Mouse (Mus musculus) hematopoietic stem cell, adult 5-6 weeks (primary cell): Measurements from ENCODE around the gene 2700097O09Rik. TPM values are rescaled to one million over a fixed set of nuclear protein-coding genes. Genes with fewer than 3 reads are reported as not detected.
"Not testable (repeated sequence)": the region's sequence is repeated elsewhere in the genome, so short reads cannot be mapped to it uniquely, and the experiment has no call there.

Experiments used
- ATAC-seq, 2 experiments: fragments of 125-278 bp in 1 of 2; replicated peaks in 1 of 2; 2 replicates each; pipeline ENCODE4 v1.8.0; 2016 to 2017; ENCODE audit warnings: inconsistent platforms in 2 of 2, mild to moderate bottlenecking in 2 of 2, moderate number of reproducible peaks in 2 of 2, low read depth in 1 of 2, moderate TSS enrichment in 1 of 2; ENCODE audit not compliant: low FRiP score in 2 of 2, poor library complexity in 2 of 2, severe bottlenecking in 2 of 2, insufficient read depth in 1 of 2, low TSS enrichment in 1 of 2
- total RNA-seq: library from RNA; stranded (forward); fragments of 172-1452, 232-1000 nt; gene quantifications from 2 replicates; pipeline ENCODE4 v1.2.3, GENCODE M21; 2017

Gene 2700097O09Rik
- total RNA-seq: 7.3 and 9.9 TPM in 2 replicates

DNA sequence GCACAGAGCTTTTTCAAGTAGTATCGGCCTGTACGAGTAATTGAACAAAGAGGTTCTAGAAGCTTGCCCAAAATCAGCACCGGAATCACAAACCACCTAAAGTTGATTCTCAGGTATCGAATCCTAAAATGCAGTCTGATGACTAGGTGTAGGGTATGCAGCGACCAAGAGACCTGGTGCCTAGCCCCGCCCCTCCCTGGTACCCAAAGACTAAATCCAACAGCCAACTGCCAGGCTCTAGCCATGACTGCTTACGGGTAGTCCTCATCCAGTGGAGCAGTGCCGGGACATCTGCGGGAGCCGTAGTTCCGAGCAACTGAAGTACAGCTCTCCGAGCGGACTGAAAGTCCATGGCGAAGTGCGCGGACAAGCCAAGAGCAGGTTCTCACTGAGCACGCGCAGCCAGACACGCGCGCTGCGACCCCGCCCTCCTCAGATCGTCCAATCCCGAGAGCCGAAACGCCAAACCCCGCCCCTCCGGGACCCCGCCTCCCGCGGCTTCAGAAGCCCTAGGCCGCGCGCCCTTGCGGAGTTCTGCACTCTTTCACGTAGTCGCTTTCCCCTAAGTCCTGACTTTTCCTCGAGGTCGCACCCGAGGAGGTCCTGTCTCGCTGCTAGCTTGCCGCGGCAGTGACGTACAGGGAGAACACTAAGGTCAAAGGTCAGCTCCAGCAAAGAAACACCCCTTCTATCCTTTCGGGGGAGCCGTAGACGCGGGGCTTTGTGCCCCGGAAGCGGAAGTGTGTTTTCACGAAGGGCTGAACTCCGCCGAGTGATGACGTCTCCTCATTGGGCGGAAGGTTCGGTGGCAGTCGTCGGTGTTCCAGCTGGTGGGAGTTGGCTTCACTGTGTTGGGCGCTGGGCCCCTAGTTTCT, at the start of gene 2700097O09Rik, which contains the start of gene Srp54a:
Gene 2700097O09Rik (minus strand): TSS at position 385 of the 875 bp plus-strand sequence.
Gene Srp54a (plus strand): TSS at position 537 of the 875 bp plus-strand sequence.
- ATAC-seq: peak; percentile 96

DNA sequence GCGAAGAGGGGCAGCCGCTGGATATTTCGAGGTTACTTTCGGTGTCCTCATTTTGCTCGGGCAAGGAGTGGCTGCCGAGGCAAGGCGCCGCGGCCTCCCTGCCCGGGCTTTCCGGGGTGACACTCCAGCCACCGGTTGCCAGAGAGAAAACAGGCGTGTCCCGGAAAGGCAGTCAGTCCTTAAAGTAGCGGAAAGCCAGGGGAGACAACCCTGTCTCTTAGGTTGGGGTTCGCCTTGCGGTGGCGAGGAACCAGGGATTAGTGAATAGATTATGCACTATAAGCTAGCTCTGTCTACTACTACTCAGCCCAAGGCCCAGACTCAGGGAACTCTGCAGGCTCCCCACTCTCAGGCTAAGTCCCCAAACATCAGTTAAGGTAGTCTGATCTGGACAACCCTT, 44.8 kb upstream of the 2700097O09Rik start:
- ATAC-seq: peak in 1 of 2 experiments; percentile 54; a peak in 3 of 4 replicates

DNA sequence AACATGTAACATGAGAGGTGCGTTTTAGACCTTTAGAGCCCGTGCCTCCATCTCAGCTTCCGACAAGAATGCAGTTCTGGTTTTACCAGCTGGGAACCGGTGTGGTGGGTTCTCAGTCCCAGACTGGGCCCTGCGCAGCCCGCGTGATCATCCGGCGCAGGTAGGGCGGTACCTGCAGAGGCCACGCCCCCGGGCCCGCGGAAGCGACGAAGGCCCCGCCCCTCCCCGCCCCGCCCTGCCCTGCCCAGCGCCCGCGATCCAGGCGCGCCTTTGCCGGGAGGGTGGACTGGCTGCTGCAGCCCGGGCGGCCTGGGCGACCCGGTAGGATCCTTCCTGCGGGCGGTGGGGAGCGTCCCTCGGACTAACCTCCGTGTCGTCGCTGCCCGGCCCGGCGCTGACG, 44.3 kb upstream of the 2700097O09Rik start, which contains the start of gene Fam177a:
Gene Fam177a (plus strand): TSS at position 228 of the 400 bp plus-strand sequence.
- peak; percentile 92 to 94 for ATAC-seq

GRCm38 (mm10) chr12:55112616-55113015, 32.7 kb upstream of the 2700097O09Rik start:
- ATAC-seq: peak; percentile 72 to 74; a peak in 3 of 4 replicates

- ATAC-seq: not testable (repeated sequence)
Measured at GRCm38 (mm10) chr12:55092127-55092526, 12.2 kb upstream of the 2700097O09Rik start.

GRCm38 (mm10) chr12:55080601-55080942, 662 bp upstream of the 2700097O09Rik start:
- peak; percentile 24 to 51 for ATAC-seq

DNA sequence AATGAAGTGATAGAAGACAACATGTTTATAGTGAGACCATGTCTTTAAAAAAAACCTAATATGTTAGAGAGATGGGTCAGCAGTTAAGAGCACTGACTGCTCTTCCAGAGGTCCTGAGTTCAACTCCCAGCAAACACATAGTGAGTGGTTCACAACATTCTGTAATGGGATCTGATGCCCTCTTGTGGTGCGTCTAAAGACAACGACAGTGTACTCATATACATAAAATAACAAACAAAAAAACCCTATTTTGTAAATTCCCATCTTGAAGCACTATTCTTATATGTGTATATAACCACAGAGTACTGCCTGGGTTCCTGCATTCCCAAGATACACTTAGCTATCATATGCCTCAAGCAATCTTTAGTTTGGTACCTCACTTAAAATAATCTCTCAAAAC, 1.2 kb downstream of the 2700097O09Rik start:
- not testable (repeated sequence) for ATAC-seq

- ATAC-seq: no peak
Measured at GRCm38 (mm10) chr12:55075296-55075695, 4.6 kb downstream of the 2700097O09Rik start.

GRCm38 (mm10) chr12:55073686-55074085, 6.2 kb downstream of the 2700097O09Rik start:
- ATAC-seq: no peak

- ATAC-seq: no peak
Measured at GRCm38 (mm10) chr12:55072495-55072894, 7.4 kb downstream of the 2700097O09Rik start.

DNA sequence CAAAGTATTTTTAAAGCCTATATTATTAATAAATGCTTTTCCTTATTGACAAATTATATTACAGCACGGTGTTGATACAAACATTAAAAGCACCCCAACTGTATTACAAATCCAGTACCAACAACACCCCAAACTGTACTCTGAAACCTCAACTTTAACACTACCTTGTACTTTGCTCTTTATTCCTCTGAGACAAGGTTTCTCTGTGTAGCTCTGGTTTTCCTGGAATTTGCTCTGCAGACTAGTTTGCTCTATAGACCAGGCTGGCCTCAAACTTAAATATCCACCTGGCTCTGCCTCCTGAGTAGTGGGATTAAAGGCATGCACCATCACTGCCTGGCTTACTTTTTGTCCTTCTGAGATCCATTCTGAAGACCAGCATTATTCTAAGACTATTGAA, 17.8 kb downstream of the 2700097O09Rik start:
- ATAC-seq: no peak

- no peak for ATAC-seq
Measured at GRCm38 (mm10) chr12:55061006-55061405, 18.9 kb downstream of the 2700097O09Rik start.

DNA sequence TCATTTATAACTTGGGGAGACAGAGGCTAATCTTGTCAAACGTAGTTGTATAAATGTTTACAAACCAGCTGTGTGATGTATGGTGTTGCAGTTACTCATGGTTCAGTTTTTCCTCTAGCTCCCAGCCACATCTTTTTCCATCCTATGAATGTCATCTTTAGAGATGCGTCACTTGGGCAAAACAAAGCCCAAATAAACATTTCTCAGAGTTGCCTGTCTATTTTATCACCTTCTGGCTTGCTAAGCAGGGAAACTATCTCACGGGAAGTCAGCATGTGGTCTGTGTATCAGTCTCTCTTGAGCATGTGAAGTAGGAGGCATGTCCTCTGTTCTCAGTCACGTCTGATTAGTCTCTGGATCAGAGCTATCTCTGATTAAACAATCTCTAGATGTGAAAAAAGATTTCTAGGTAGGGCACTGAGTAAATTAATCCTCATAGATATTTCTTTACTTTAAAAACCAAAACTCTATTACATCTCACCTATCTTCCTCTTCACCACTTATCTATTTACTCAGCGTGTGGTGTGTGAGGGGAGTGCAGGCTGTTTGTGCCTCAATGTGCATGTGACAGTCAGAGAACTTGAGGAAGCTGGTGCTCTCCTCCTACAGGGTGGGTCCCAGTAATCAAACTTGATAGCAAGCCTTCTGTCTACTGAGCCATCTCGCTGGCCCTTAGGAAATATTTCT, 19.6 kb downstream of the 2700097O09Rik start:
- ATAC-seq: no peak; a peak in 1 of 4 replicates

- ATAC-seq: no peak
Measured at GRCm38 (mm10) chr12:55059812-55060211, 20.1 kb downstream of the 2700097O09Rik start.

DNA sequence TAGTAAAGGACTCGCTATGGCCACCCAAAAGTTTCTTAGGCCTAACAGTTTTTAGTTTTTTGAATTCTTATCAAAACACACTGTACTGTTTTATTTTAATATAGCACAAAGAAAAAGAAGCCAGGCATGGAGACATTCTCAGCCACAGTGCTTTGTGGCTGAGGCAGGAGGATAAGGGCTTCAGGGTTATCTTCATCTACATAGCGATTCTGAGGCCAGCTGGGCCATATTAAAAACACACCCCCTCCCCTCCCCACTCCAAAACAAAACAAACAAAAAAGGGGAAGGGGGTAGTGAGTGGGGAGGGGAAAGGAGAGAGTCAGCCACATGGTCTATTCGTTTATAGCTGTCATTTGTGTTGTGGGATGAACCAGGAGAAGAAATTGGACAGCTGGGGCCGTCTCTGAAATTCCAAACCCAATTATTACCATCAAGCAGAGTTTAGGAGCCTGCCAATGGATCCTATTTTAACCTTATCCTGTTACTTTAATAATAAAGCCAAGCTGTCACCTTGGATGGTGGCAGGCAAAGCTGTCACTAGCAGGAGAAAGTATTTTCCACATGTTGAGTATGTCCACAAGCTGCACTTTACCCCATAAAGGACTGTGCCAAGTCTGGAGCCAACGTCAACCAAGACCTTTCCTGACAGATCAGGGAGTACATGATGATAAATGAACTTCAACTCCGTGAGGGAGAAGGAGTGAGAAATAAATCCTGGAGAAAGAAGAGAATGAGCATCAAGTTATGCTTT, 20.9 kb downstream of the 2700097O09Rik start:
- no peak for ATAC-seq

GRCm38 (mm10) chr12:55056703-55057102, 23.2 kb downstream of the 2700097O09Rik start:
- ATAC-seq: no peak

- no peak for ATAC-seq
Measured at GRCm38 (mm10) chr12:55054551-55055241, 25.2 kb downstream of the 2700097O09Rik start.
